Mouse (Mus musculus): ENCODE data around the gene Bst1. TPM values are rescaled to one million over a fixed set of nuclear protein-coding genes. Genes with fewer than 3 reads are reported as not detected.

Bst1 gene
- polyA plus RNA-seq (2012; rRNA removed) = 3.0 and 3.3 TPM in 2 replicates

DNA sequence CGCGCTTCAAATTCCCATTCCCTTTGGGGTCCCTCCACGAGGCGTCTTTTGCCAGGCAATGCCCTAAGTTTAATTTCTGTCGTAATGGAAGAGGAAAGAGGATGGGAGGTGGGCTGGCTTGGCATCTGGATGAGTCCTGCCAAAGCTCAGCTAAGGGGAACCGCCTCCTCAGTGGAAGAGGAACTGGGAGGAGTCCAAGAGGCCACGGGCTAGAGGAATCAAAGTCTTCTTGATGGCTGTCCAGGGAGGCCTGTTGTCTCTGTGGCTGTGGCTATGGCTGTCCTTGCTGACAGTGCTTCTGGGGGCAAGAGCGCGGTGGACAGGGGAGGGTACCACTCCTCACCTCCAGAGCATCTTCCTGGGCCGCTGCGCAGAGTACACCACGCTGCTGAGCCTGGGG is at the start of gene Bst1:
Gene Bst1, plus strand, starts transcription at position 191 of the 400 bp plus-strand sequence.
- DNase-seq (ENCODE audit: low spot score) = no peak

DNA sequence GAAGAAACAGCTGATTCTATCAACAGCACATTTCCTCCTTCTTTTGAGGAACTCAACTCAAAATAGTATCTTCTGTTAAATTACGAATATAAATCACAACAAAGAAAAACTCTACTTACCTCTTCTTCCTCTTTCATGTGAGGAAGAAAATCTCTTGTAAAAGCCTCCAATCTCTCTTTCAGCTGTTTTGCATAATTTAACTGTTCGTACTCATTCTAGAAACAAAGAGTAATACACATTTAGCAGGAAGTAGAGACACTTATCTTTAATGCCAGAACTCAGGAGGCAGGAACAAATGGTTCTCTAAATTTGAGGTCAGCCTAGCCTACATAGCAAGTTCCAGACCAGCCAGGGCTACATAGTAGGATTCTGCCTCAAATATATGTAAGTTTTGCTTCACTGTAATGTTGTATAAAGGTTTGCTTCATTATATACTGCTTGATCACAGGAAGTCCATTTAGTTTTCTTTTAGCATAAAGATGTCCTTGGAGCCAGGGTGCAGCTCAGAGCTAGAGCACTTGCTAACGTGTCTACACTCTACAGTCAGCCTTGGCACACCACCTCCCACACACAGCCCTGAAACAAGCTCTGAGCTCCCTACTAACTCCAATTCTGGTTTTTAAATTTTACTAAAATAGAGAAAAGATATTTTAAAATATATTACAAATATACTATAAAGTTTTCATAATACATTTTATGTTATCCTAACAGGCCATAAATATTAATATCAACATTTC is 47.9 kb upstream of the Bst1 start:
- DNase-seq (ENCODE audit: low spot score) = no peak

DNA sequence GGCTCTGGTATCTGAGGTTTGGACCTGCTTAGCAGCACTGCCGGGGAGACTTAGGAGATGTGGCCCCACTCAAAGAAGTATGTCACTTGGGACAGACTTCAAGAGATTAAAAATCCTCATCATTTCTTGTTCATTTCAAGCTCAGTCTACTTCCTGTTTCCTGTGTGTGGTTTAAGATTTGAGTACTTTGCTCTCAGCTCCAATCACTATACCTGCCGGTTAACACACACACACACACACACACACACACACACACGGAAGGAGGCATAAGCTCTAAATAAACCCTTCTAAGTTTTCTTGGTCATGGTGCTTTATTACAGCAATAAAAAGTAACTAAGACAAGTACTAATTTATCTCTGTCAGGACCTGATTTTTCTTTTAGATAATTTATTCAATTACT is 47.1 kb upstream of the Bst1 start:
- DNase-seq (ENCODE audit: low spot score) = no peak

- no peak for DNase-seq (ENCODE audit: low spot score)
These were observed 42.3 kb upstream of the Bst1 start for GRCm38 (mm10) chr5:43776407-43776806.

GRCm38 (mm10) chr5:43776993-43777392 is 41.7 kb upstream of the Bst1 start:
- no peak for DNase-seq (ENCODE audit: low spot score)

DNA sequence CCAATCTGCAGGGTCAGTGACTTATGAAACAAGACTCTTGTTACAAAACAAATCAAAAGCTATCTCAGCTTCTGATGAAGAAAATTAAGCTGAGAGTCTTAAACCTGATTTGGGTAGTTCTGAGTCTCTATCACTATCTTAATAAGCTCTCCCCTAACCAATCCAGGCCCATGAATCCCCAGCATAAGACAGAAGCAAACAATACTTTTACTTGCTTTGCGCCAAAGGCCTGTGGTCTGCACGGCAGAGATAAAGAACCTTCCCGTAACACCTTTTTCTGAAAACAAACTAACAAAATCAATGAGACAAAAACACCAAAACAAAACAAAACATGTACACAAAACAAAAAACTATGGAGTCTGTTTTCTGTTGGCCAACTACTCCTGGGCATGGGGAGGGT is 40.1 kb upstream of the Bst1 start:
- no peak for DNase-seq (ENCODE audit: low spot score)

GRCm38 (mm10) chr5:43781423-43781976 is 37.2 kb upstream of the Bst1 start:
- DNase-seq (ENCODE audit: low spot score) = no peak

DNA sequence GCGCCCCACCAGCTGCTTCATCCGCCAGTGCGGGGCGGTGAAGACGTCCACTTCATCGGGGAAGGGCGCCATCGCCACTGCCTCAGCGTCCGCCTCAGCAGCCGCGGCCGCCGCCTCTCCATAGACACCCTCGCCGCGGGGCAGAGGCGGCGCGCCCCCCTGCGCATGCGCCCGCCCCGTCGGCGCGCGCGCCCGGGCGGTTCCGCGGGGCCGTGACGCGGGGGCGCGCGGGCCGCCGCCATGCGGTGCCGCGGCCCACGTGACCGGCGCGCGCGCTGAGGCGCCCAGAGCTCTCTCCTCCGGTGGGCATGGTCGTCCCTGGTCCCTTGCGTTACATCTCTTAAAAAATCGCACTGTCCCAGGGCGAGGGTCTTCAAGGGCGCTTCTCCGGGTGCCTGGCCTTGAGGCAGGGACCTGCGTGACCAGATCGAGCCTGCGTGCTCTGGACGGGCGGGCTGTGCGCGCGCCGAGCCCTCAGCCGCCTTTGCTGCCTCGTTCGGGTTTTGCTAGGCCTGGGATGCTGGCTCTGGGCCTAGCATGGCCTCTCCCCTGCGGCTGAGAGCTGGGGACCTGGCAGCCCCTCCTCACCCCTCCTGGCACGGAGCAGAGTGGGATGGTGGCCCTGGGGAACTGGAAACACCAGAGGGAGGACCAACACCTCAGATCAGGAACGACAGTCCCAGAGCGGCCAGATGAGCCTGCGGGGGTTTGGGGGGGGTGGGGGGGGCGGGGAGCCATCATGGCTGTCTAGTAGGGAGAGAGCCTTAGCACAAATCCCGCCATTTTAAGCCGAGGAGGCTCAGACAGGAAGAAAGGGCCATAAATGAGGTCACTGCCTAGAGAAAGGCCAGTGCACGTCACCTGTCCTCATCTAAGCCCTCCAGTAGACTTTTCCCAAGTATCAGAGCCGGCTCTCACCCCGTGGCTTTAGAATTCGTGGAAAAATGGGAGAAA is 36.4 kb upstream of the Bst1 start:
- DNase-seq (ENCODE audit: low spot score) = peak; percentile 76

GRCm38 (mm10) chr5:43783996-43784395 is 34.7 kb upstream of the Bst1 start:
- no peak for DNase-seq (ENCODE audit: low spot score)

GRCm38 (mm10) chr5:43786607-43787006 is 32.1 kb upstream of the Bst1 start:
- DNase-seq (ENCODE audit: low spot score) = no peak

GRCm38 (mm10) chr5:43787976-43788752 is 30.5 kb upstream of the Bst1 start:
- no peak for DNase-seq (ENCODE audit: low spot score)

GRCm38 (mm10) chr5:43792354-43792753 is 26.3 kb upstream of the Bst1 start:
- no peak for DNase-seq (ENCODE audit: low spot score)

- no peak for DNase-seq (ENCODE audit: low spot score)
These were observed 19.2 kb upstream of the Bst1 start for GRCm38 (mm10) chr5:43799530-43799929.

DNA sequence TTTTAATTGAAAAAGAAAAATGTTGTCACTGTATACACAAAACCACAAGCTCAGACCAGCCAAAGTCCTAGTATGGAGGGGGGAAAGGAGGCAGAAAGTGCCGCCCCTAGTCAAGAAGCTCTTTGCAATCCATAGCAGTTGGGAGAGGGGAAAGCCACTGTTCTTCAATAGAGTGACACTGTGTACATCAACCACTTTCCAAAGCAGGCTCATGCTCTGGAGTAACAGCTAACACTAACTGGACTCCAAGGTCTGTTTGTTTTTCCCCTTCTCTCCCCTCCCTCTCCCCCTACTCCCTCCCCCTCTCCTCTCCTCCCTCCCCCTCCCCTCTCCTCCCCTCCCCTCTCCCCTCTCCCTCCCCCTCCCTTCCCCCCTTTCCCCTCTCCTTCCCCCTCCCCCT is 18.0 kb upstream of the Bst1 start:
- DNase-seq (ENCODE audit: low spot score) = no peak

- no peak for DNase-seq (ENCODE audit: low spot score)
These were observed 17.4 kb upstream of the Bst1 start for GRCm38 (mm10) chr5:43801253-43801652.

DNA sequence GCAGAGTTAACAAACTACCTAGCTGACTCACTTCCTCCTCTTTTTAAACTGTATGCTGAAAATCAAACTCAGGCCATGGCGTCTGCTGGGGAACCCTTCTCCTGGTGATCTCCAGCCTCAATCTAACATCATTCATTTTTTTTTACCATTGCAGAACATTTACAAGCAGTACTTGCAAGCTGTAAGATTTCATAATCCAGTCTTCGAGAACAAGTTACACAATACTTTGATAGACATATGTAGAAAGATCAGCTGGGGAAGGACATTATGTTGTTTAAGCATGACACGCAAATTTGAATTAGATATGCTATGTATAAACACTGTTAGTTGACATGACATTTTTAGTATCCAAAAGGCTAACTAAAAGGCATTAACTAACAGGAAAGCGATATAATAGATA is 16.9 kb upstream of the Bst1 start:
- no peak for DNase-seq (ENCODE audit: low spot score)

DNA sequence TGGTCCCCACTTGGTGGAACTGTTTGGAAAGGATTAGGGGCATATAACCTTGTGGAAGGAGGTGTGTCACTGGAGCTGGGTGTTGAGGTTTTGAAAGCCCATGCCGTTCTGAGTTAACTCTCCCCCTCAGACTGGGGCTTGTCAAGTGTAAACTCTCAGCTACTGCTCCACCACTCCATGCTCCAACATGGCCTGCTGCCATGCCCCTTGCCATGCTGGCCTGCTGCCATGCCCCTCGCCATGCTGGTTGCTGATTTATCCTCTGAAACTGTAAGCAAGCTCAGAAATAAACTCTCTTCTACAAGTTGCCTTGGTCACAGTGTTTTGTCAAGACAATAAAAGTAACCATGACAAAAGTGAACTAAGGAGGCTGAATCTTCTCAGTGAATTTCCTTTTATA is 13.3 kb upstream of the Bst1 start:
- no peak for DNase-seq (ENCODE audit: low spot score)

- DNase-seq (ENCODE audit: low spot score) = no peak
These were observed 12.3 kb upstream of the Bst1 start for GRCm38 (mm10) chr5:43806340-43806739.

DNA sequence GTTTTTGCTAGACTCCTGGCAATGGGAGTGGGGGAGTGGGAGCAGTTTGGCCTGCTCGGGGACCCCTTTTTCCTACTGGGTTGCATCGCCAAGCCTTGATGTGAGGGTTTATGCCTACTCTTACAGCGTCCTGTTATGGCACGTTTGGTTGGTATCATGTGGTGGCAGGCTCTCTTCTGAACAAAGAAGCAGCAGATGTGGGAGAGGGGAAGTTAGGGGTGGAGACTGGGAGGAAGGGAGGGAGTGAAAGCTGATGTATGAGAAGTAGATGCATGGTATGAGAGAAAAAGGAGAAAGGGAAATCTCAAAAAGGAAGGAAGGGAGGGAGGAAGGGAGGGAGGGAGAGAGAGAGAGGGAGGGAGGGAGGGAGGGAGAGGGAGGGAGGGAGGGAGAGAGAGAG is 11.8 kb upstream of the Bst1 start:
- no peak for DNase-seq (ENCODE audit: low spot score)

GRCm38 (mm10) chr5:43807744-43808696 is 10.7 kb upstream of the Bst1 start:
- peak; percentile 65 for DNase-seq (ENCODE audit: low spot score)

Measured in urinary bladder, adult 2 months (tissue).